Comparison of ENCODE assay signal across 14 mouse cellular contexts in the genomic region with DNA sequence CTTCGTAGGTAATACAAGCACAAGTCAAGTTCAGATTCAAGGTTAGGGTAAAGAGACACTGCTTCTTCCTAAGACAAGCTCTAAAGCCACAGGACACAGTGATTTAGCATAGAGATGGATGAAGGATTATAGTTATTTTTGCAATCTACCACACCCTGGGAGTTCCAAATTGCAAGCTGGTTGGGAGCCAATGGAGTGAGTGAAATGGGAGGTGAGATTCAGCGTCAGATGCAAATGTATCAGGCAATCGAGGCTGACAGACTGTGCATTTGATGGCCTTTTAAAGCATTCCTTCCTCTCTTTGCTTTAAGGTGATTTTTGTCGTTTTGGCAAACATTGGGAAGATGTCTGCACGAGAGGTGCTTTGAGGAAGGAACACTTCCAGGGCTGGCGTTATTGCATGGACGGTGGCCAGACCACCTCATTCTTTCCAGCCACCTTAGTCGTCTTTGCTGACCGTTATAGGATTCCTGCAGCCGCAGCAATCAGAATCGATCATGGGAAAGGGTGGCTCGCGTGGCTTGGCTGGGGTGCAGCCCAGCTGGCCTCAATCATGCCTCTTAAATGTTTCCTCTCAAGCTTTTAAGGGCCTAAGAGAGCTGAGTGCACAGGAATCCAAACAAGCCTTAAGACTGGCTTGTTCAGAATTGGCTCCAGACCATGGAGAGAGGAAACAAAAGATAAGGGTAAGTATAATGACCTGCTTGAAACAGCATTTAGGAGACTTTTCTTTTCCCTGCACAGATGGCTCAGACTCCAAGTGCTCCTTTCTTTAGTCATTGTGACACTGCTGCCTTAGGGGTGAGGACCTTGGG.
DNase-seq lines count a peak whose midpoint lies in the region; ATAC-seq and TF ChIP-seq lines count a peak whose summit lies in the region.
"Had no signal": no experiment of that assay in that cellular context is flagged by ENCODE, and none has a peak within 500 bp of the region (broad histone marks: within the 10 kb centered on the region; RNA-seq: fewer than 3 reads in every experiment).

No protein-coding gene starts in this region.

- no peak for TF ChIP-seq POLR2A in limb, embryonic 14.5 days (IDR thresholded peaks at IDR 0.05; ENCODE audit: borderline replicate concordance, extremely low read depth, insufficient read depth, insufficient read length)

- H3K4me1 ChIP-seq in heart, embryonic 11.5 days (ENCODE audit: control insufficient read depth, insufficient read depth, low read length), result no peaks in the 10 kb centered on the region; the same call in 1 of the 2 replicates
- peaks cover 13% of the 10 kb centered on the region for H3K4me1 ChIP-seq in limb, embryonic 14.5 days (ENCODE audit: control insufficient read depth, insufficient read depth, low read length)
- no peaks in the 10 kb centered on the region for H3K4me1 ChIP-seq in stomach, postnatal 0 days (replicated peaks; ENCODE audit: control insufficient read depth, insufficient read depth)

- peak; percentile 5 for DNase-seq in heart, postnatal 10 days
- DNase-seq in urinary bladder, postnatal 36 days (ENCODE audit: low spot score in 2 of 2), result peak; percentile 11 to 15
- DNase-seq in urinary bladder, adult 2 months (ENCODE audit: low spot score), result no peak
- peak; percentile 68 for DNase-seq in limb, embryonic 14.5 days (ENCODE audit: low spot score)
- no peak for DNase-seq in stomach, postnatal 0 days (ENCODE audit: low spot score)
- DNase-seq in adrenal gland, postnatal 36 days, result no peak
- DNase-seq in layer of hippocampus, adult 2 months (ENCODE audit: low spot score in 2 of 2), result no peak
- DNase-seq: kidney, postnatal 25 days; left cerebral cortex, postnatal 4 days; midbrain, embryonic 14.5 days had no signal

- H3K27ac ChIP-seq in heart, embryonic 11.5 days (ENCODE audit: low read depth, low read length), result no peak overlapping the region
- 0 out of 2 replicates have a peak overlapping the region, but pooled peaks have one; percentile 19 for H3K27ac ChIP-seq in limb, embryonic 14.5 days (replicated peaks; ENCODE audit: low read depth, low read length)
- no peak overlapping the region for H3K27ac ChIP-seq in stomach, postnatal 0 days (replicated peaks)
- H3K27ac ChIP-seq in layer of hippocampus, adult 2 months, result no peak overlapping the region
- H3K27ac ChIP-seq: heart, embryonic 13.5 days had no signal

- no peaks in the 10 kb centered on the region for H3K36me3 ChIP-seq in heart, embryonic 11.5 days (ENCODE audit: control insufficient read depth, insufficient read depth, low read length)
- H3K36me3 ChIP-seq in limb, embryonic 14.5 days (ENCODE audit: control insufficient read depth, insufficient read depth, low read length), result no peaks in the 10 kb centered on the region
- H3K36me3 ChIP-seq in stomach, postnatal 0 days (ENCODE audit: control insufficient read depth, insufficient read depth, low read length), result no peaks in the 10 kb centered on the region
- H3K36me3 ChIP-seq: heart, embryonic 13.5 days had no signal

- TF ChIP-seq EP300 in stomach, postnatal 0 days (optimal IDR thresholded peaks at IDR 0.05), result no peak

- no peak for TF ChIP-seq CTCF in stomach, postnatal 0 days (IDR thresholded peaks at IDR 0.05; ENCODE audit: low read depth)
- TF ChIP-seq CTCF in layer of hippocampus, adult 2 months (conservative IDR thresholded peaks at IDR 0.05), result no peak

- no peaks in the 10 kb centered on the region for H3K27me3 ChIP-seq in heart, embryonic 11.5 days (ENCODE audit: control insufficient read depth, insufficient read depth, low read length)
- H3K27me3 ChIP-seq in limb, embryonic 14.5 days (ENCODE audit: control insufficient read depth, insufficient read depth, low read length), result no peaks in the 10 kb centered on the region
- no peaks in the 10 kb centered on the region for H3K27me3 ChIP-seq in stomach, postnatal 0 days (ENCODE audit: control insufficient read depth, insufficient read depth, low read length)

- ATAC-seq in heart, embryonic 11.5 days (replicated peaks; ENCODE audit: insufficient number of reproducible peaks, low FRiP score, low TSS enrichment), result no peak
- peak; percentile 78 for ATAC-seq in limb, embryonic 14.5 days (ENCODE audit: low FRiP score, low read depth)
- no peak for ATAC-seq in stomach, postnatal 0 days (ENCODE audit: low FRiP score, low TSS enrichment)
- ATAC-seq: CD4-positive, CD25-positive, alpha-beta regulatory T cell, adult 4 months had no signal

- no peak overlapping the region for H3K4me3 ChIP-seq in heart, embryonic 11.5 days (ENCODE audit: low read depth, low read length)
- no peak overlapping the region for H3K4me3 ChIP-seq in limb, embryonic 14.5 days (replicated peaks; ENCODE audit: low read length)
- H3K4me3 ChIP-seq in stomach, postnatal 0 days (ENCODE audit: low read depth, low read length), result no peak overlapping the region
- H3K4me3 ChIP-seq in layer of hippocampus, adult 2 months, result no peak overlapping the region
- H3K4me3 ChIP-seq: erythroblast, embryonic 14.5 days; heart, embryonic 13.5 days had no signal

- intact Hi-C loops in heart, postnatal 10 days (cut with DNase I), result no loop called here

- no peak overlapping the region for H3K4me2 ChIP-seq in heart, embryonic 11.5 days
- H3K4me2 ChIP-seq in limb, embryonic 14.5 days (replicated peaks; ENCODE audit: low read depth, low read length, severe bottlenecking), result peak overlapping the region; percentile 8; the same call in 1 of the 2 replicates
- H3K4me2 ChIP-seq in stomach, postnatal 0 days (replicated peaks; ENCODE audit: low read depth), result 0 out of 2 replicates have a peak overlapping the region, but pooled peaks have one; percentile 20
- H3K4me2 ChIP-seq: heart, embryonic 13.5 days had no signal

- H3K9me3 ChIP-seq in heart, embryonic 11.5 days (replicated peaks; ENCODE audit: control insufficient read depth, low read length), result no peaks in the 10 kb centered on the region
- H3K9me3 ChIP-seq in limb, embryonic 14.5 days (ENCODE audit: control insufficient read depth, low read length), result peaks cover 12% of the 10 kb centered on the region; the same call in 1 of the 2 replicates
- no peaks in the 10 kb centered on the region for H3K9me3 ChIP-seq in stomach, postnatal 0 days (ENCODE audit: control insufficient read depth, low read length)

- 40% methylated on average over 13 of the region's 13 CpGs for WGBS in heart, embryonic 11.5 days (ENCODE audit: insufficient replicate concordance)
- WGBS in limb, embryonic 14.5 days, result 20% methylated on average over 13 of the region's 13 CpGs
- 31% methylated on average over 13 of the region's 13 CpGs for WGBS in stomach, postnatal 0 days

- H3K9ac ChIP-seq in heart, embryonic 11.5 days (ENCODE audit: low read depth, low read length), result no peak overlapping the region
- H3K9ac ChIP-seq in limb, embryonic 14.5 days (ENCODE audit: low read depth, low read length, severe bottlenecking), result no peak overlapping the region
- H3K9ac ChIP-seq in stomach, postnatal 0 days (ENCODE audit: low read length), result no peak overlapping the region
- H3K9ac ChIP-seq: heart, embryonic 13.5 days had no signal

Comparison
In these comparisons a context has a peak if more than half of its experiments do, and no peak if none do; other contexts are left out.
1. DNase-seq: peak in heart, postnatal 10 days (2 of 2), urinary bladder, postnatal 36 days (2 of 2) and limb, embryonic 14.5 days (single experiment); none in urinary bladder, adult 2 months (single experiment), stomach, postnatal 0 days (single experiment), adrenal gland, postnatal 36 days (0 of 2) and layer of hippocampus, adult 2 months (0 of 2).